Comparison of ENCODE assay signal across 8 mouse cellular contexts in the genomic region with DNA sequence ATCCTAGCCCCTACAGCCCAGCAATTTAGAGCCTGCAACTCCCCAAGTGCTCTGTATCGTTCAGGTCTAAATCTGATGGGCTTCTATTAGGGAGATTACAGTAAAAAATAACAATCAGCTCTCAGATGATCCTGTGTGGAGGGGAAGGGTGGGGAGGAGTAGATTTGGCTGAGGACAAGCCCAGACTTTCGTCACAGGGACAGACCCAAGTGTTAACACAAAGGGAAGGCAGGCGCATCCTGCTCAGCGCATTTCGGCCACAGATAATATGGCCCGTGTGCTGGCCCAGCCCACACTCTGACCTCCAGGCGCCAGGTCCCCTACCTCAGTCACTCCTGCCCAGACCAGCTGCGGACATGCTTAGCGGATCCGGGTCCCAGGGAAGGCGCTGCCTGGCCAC.
A peak's percentile ranks its signal among the peaks of the same experiment; 100 is the strongest.
DNase-seq lines count a peak whose midpoint lies in the region; ATAC-seq lines count a peak whose summit lies in the region.

No protein-coding gene starts in this region.

- peak; percentile 81 for ATAC-seq in embryonic facial prominence, embryonic 12.5 days (ENCODE audit: insufficient number of reproducible peaks, insufficient read depth, low FRiP score, low TSS enrichment)
- peak; percentile 79 for ATAC-seq in heart, embryonic 12.5 days (ENCODE audit: insufficient number of reproducible peaks, low FRiP score)
- peak; percentile 92 for ATAC-seq in kidney, embryonic 16.5 days (ENCODE audit: low FRiP score, low TSS enrichment)
- ATAC-seq in midbrain, embryonic 16.5 days: peak; percentile 86

- 0 out of 2 replicates have a peak, but pooled peaks cover 5% of the 10 kb centered on the region for H3K36me3 ChIP-seq in embryonic facial prominence, embryonic 12.5 days
- peaks cover 17% of the 10 kb centered on the region for H3K36me3 ChIP-seq in heart, embryonic 12.5 days
- H3K36me3 ChIP-seq in kidney, embryonic 16.5 days (ENCODE audit: insufficient read depth, low read length): peaks cover 8% of the 10 kb centered on the region; the same call in 1 of the 2 replicates
- H3K36me3 ChIP-seq in midbrain, embryonic 16.5 days (ENCODE audit: control insufficient read depth, insufficient read depth, low read length): no peaks in the 10 kb centered on the region

- DNase-seq in 3134 (ENCODE audit: extremely low read depth, insufficient read length, low spot score) (peak; percentile 81), liver (peak; percentile 50)
- DNase-seq in adrenal gland, postnatal 25 days: peak; percentile 44
- DNase-seq in ovary, adult 18-20 months (ENCODE audit: low spot score): no peak

- peak overlapping the region; percentile 98 for H3K27ac ChIP-seq in embryonic facial prominence, embryonic 12.5 days
- peak overlapping the region; percentile 94 for H3K27ac ChIP-seq in heart, embryonic 12.5 days (ENCODE audit: poor library complexity, severe bottlenecking)
- peak overlapping the region; percentile 76 for H3K27ac ChIP-seq in kidney, embryonic 16.5 days (ENCODE audit: low read length)
- peak overlapping the region; percentile 69; the same call in 1 of the 2 replicates for H3K27ac ChIP-seq in midbrain, embryonic 16.5 days (ENCODE audit: low read length)

- no peaks in the 10 kb centered on the region for H3K27me3 ChIP-seq in embryonic facial prominence, embryonic 12.5 days
- no peaks in the 10 kb centered on the region for H3K27me3 ChIP-seq in heart, embryonic 12.5 days (replicated peaks)
- no peaks in the 10 kb centered on the region for H3K27me3 ChIP-seq in kidney, embryonic 16.5 days (ENCODE audit: insufficient read depth, low read length)
- H3K27me3 ChIP-seq in midbrain, embryonic 16.5 days (ENCODE audit: control insufficient read depth, insufficient read depth, low read depth, low read length): no peaks in the 10 kb centered on the region

- peak overlapping the region; percentile 61 for H3K4me3 ChIP-seq in embryonic facial prominence, embryonic 12.5 days
- H3K4me3 ChIP-seq in heart, embryonic 12.5 days: peak overlapping the region; percentile 54
- peak overlapping the region; percentile 56 for H3K4me3 ChIP-seq in kidney, embryonic 16.5 days (ENCODE audit: low read length)
- peak overlapping the region; percentile 52 for H3K4me3 ChIP-seq in midbrain, embryonic 16.5 days (ENCODE audit: low read depth, low read length)

- H3K4me1 ChIP-seq in embryonic facial prominence, embryonic 12.5 days: peaks cover 56% of the 10 kb centered on the region
- H3K4me1 ChIP-seq in heart, embryonic 12.5 days (replicated peaks): peaks cover 80% of the 10 kb centered on the region
- H3K4me1 ChIP-seq in kidney, embryonic 16.5 days (ENCODE audit: insufficient read depth, low read length): peaks cover 38% of the 10 kb centered on the region
- H3K4me1 ChIP-seq in midbrain, embryonic 16.5 days (ENCODE audit: control insufficient read depth, insufficient read depth, low read length): peaks cover 28% of the 10 kb centered on the region

- WGBS in embryonic facial prominence, embryonic 12.5 days: under 1% methylated on average over 11 of the region's 11 CpGs
- WGBS in heart, embryonic 12.5 days: 1% methylated on average over 11 of the region's 11 CpGs
- WGBS in kidney, embryonic 16.5 days: 1% methylated on average over 11 of the region's 11 CpGs
- 0% methylated on average over 11 of the region's 11 CpGs for WGBS in midbrain, embryonic 16.5 days

- H3K9me3 ChIP-seq in embryonic facial prominence, embryonic 12.5 days: peaks cover 8% of the 10 kb centered on the region; the same call in 1 of the 2 replicates
- H3K9me3 ChIP-seq in heart, embryonic 12.5 days (replicated peaks): peaks cover 8% of the 10 kb centered on the region
- peaks cover 8% of the 10 kb centered on the region for H3K9me3 ChIP-seq in kidney, embryonic 16.5 days (ENCODE audit: low read length)
- H3K9me3 ChIP-seq in midbrain, embryonic 16.5 days (replicated peaks; ENCODE audit: control insufficient read depth, low read length, poor library complexity, severe bottlenecking): 0 out of 2 replicates have a peak, but pooled peaks cover 2% of the 10 kb centered on the region

- H3K9ac ChIP-seq in embryonic facial prominence, embryonic 12.5 days: peak overlapping the region; percentile 74
- H3K9ac ChIP-seq in heart, embryonic 12.5 days: peak overlapping the region; percentile 86
- H3K9ac ChIP-seq in kidney, embryonic 16.5 days (replicated peaks; ENCODE audit: low read length): peak overlapping the region; percentile 75
- H3K9ac ChIP-seq in midbrain, embryonic 16.5 days (ENCODE audit: low read depth, low read length): peak overlapping the region; percentile 75

- peak overlapping the region; percentile 70 for H3K4me2 ChIP-seq in embryonic facial prominence, embryonic 12.5 days (replicated peaks)
- H3K4me2 ChIP-seq in heart, embryonic 12.5 days: peak overlapping the region; percentile 84
- peak overlapping the region; percentile 64 for H3K4me2 ChIP-seq in kidney, embryonic 16.5 days (replicated peaks; ENCODE audit: low read depth, low read length)
- peak overlapping the region; percentile 72 for H3K4me2 ChIP-seq in midbrain, embryonic 16.5 days (ENCODE audit: low read length)
